Mouse (Mus musculus): ENCODE measurements around the gene Hivep3. TPM values are rescaled to one million over a fixed set of nuclear protein-coding genes. Genes with fewer than 3 reads are reported as not detected.

Hivep3 gene
- polyA plus RNA-seq, 1 experiment from 2014 or later: 17.1 TPM

GRCm38 (mm10) chr4:120083700-120084099, 350.1 kb downstream of the Hivep3 start:
- DNase-seq: no peak
- no peaks in the 10 kb centered on the region for H3K9me3 ChIP-seq (ENCODE audit: control insufficient read depth, low read length)
- H3K27me3 ChIP-seq (ENCODE audit: control insufficient read depth, insufficient read depth, low read length): no peaks in the 10 kb centered on the region
- no peak overlapping the region for H3K4me3 ChIP-seq (replicated peaks; ENCODE audit: low read depth, low read length)
- H3K4me1 ChIP-seq (ENCODE audit: control insufficient read depth, insufficient read depth, low read length): no peaks in the 10 kb centered on the region
- no peaks in the 10 kb centered on the region for H3K36me3 ChIP-seq (ENCODE audit: control insufficient read depth, insufficient read depth, low read length)
- 84% methylated on average over 3 of the region's 3 CpGs for WGBS
- no peak overlapping the region for H3K4me2 ChIP-seq (ENCODE audit: low read length)
- no peak for ATAC-seq (ENCODE audit: low FRiP score, low TSS enrichment)
- no peak overlapping the region for H3K9ac ChIP-seq (replicated peaks; ENCODE audit: low read length)
- no peak overlapping the region for H3K27ac ChIP-seq (replicated peaks; ENCODE audit: low read depth, low read length)

- no peaks in the 10 kb centered on the region for H3K27me3 ChIP-seq (ENCODE audit: control insufficient read depth, insufficient read depth, low read length)
- no peaks in the 10 kb centered on the region for H3K36me3 ChIP-seq (ENCODE audit: control insufficient read depth, insufficient read depth, low read length)
- no peak for ATAC-seq (ENCODE audit: low FRiP score, low TSS enrichment)
- no peaks in the 10 kb centered on the region for H3K9me3 ChIP-seq (ENCODE audit: control insufficient read depth, low read length)
- no peak overlapping the region for H3K4me3 ChIP-seq (replicated peaks; ENCODE audit: low read depth, low read length)
- H3K27ac ChIP-seq (replicated peaks; ENCODE audit: low read depth, low read length): no peak overlapping the region
- no peaks in the 10 kb centered on the region for H3K4me1 ChIP-seq (ENCODE audit: control insufficient read depth, insufficient read depth, low read length)
- no peak overlapping the region for H3K4me2 ChIP-seq (ENCODE audit: low read length)
- no peak for DNase-seq
- WGBS: 76% methylated on average over 8 of the region's 8 CpGs
- H3K9ac ChIP-seq (replicated peaks; ENCODE audit: low read length): no peak overlapping the region
These were observed 356.0 kb downstream of the Hivep3 start for GRCm38 (mm10) chr4:120089536-120089935.

- WGBS: 77% methylated on average over 1 of the region's 1 CpGs
- ATAC-seq (ENCODE audit: low FRiP score, low TSS enrichment): no peak
- H3K27me3 ChIP-seq (ENCODE audit: control insufficient read depth, insufficient read depth, low read length): no peaks in the 10 kb centered on the region
These were observed 358.6 kb downstream of the Hivep3 start for GRCm38 (mm10) chr4:120091997-120092783.

GRCm38 (mm10) chr4:120096935-120097334, 363.4 kb downstream of the Hivep3 start:
- 87% methylated on average over 19 of the region's 19 CpGs for WGBS
- ATAC-seq (ENCODE audit: low FRiP score, low TSS enrichment): no peak

More at GRCm38 (mm10) chr4:120091997-120092783, 358.6 kb downstream of the Hivep3 start:
- no peaks in the 10 kb centered on the region for H3K36me3 ChIP-seq (ENCODE audit: control insufficient read depth, insufficient read depth, low read length)
- no peak overlapping the region for H3K4me2 ChIP-seq (ENCODE audit: low read length)
- no peaks in the 10 kb centered on the region for H3K4me1 ChIP-seq (ENCODE audit: control insufficient read depth, insufficient read depth, low read length)
- no peak for DNase-seq
- no peak overlapping the region for H3K9ac ChIP-seq (replicated peaks; ENCODE audit: low read length)
- no peak overlapping the region for H3K27ac ChIP-seq (replicated peaks; ENCODE audit: low read depth, low read length)
- H3K9me3 ChIP-seq (ENCODE audit: control insufficient read depth, low read length): no peaks in the 10 kb centered on the region
- no peak overlapping the region for H3K4me3 ChIP-seq (replicated peaks; ENCODE audit: low read depth, low read length)

GRCm38 (mm10) chr4:120101186-120101585, 367.6 kb downstream of the Hivep3 start:
- Histone ChIP-seq H3K9ac (replicated peaks; ENCODE audit: low read length) (no peak overlapping the region), H3K27ac (replicated peaks; ENCODE audit: low read depth, low read length) (no peak overlapping the region), H3K4me2 (ENCODE audit: low read length) (no peak overlapping the region), H3K36me3 (ENCODE audit: control insufficient read depth, insufficient read depth, low read length) (no peaks in the 10 kb centered on the region), H3K9me3 (ENCODE audit: control insufficient read depth, low read length) (peaks cover 16% of the 10 kb centered on the region), H3K4me1 (ENCODE audit: control insufficient read depth, insufficient read depth, low read length) (no peaks in the 10 kb centered on the region), H3K4me3 (replicated peaks; ENCODE audit: low read depth, low read length) (no peak overlapping the region), H3K27me3 (ENCODE audit: control insufficient read depth, insufficient read depth, low read length) (no peaks in the 10 kb centered on the region)
- DNase-seq (no peak), ATAC-seq (ENCODE audit: low FRiP score, low TSS enrichment) (no peak)

More at GRCm38 (mm10) chr4:120096935-120097334, 363.4 kb downstream of the Hivep3 start:
- H3K4me3 ChIP-seq (replicated peaks; ENCODE audit: low read depth, low read length): no peak overlapping the region
- no peak overlapping the region for H3K27ac ChIP-seq (replicated peaks; ENCODE audit: low read depth, low read length)
- no peaks in the 10 kb centered on the region for H3K4me1 ChIP-seq (ENCODE audit: control insufficient read depth, insufficient read depth, low read length)
- H3K9me3 ChIP-seq (ENCODE audit: control insufficient read depth, low read length): peaks cover 16% of the 10 kb centered on the region
- no peak for DNase-seq
- no peaks in the 10 kb centered on the region for H3K27me3 ChIP-seq (ENCODE audit: control insufficient read depth, insufficient read depth, low read length)
- no peak overlapping the region for H3K4me2 ChIP-seq (ENCODE audit: low read length)
- H3K36me3 ChIP-seq (ENCODE audit: control insufficient read depth, insufficient read depth, low read length): no peaks in the 10 kb centered on the region
- H3K9ac ChIP-seq (replicated peaks; ENCODE audit: low read length): no peak overlapping the region

GRCm38 (mm10) chr4:120104599-120104998, 371.0 kb downstream of the Hivep3 start:
- Histone ChIP-seq H3K9me3 (ENCODE audit: control insufficient read depth, low read length) (peaks cover 4% of the 10 kb centered on the region; the same call in 1 of the 2 replicates), H3K36me3 (ENCODE audit: control insufficient read depth, insufficient read depth, low read length) (no peaks in the 10 kb centered on the region), H3K27ac (replicated peaks; ENCODE audit: low read depth, low read length) (no peak overlapping the region), H3K4me2 (ENCODE audit: low read length) (no peak overlapping the region), H3K9ac (replicated peaks; ENCODE audit: low read length) (no peak overlapping the region), H3K4me3 (replicated peaks; ENCODE audit: low read depth, low read length) (no peak overlapping the region), H3K4me1 (ENCODE audit: control insufficient read depth, insufficient read depth, low read length) (no peaks in the 10 kb centered on the region), H3K27me3 (ENCODE audit: control insufficient read depth, insufficient read depth, low read length) (no peaks in the 10 kb centered on the region)
- DNase-seq: peak; percentile 71
- ATAC-seq (ENCODE audit: low FRiP score, low TSS enrichment): no peak; the same call in 1 of the 2 replicates
- 56% methylated on average over 5 of the region's 5 CpGs for WGBS

- Histone ChIP-seq H3K27me3 (ENCODE audit: control insufficient read depth, insufficient read depth, low read length) (no peaks in the 10 kb centered on the region), H3K9me3 (ENCODE audit: control insufficient read depth, low read length) (no peaks in the 10 kb centered on the region), H3K4me1 (ENCODE audit: control insufficient read depth, insufficient read depth, low read length) (no peaks in the 10 kb centered on the region), H3K36me3 (ENCODE audit: control insufficient read depth, insufficient read depth, low read length) (no peaks in the 10 kb centered on the region), H3K4me2 (ENCODE audit: low read length) (no peak overlapping the region), H3K27ac (replicated peaks; ENCODE audit: low read depth, low read length) (no peak overlapping the region), H3K4me3 (replicated peaks; ENCODE audit: low read depth, low read length) (no peak overlapping the region), H3K9ac (replicated peaks; ENCODE audit: low read length) (no peak overlapping the region)
- DNase-seq (no peak), ATAC-seq (ENCODE audit: low FRiP score, low TSS enrichment) (no peak)
- 93% methylated on average over 3 of the region's 3 CpGs for WGBS
These were observed 372.8 kb downstream of the Hivep3 start for GRCm38 (mm10) chr4:120106362-120106761.

- H3K27me3 ChIP-seq (ENCODE audit: control insufficient read depth, insufficient read depth, low read length): no peaks in the 10 kb centered on the region
- no peak overlapping the region for H3K4me2 ChIP-seq (ENCODE audit: low read length)
- no peak for DNase-seq
- no peaks in the 10 kb centered on the region for H3K36me3 ChIP-seq (ENCODE audit: control insufficient read depth, insufficient read depth, low read length)
- H3K9ac ChIP-seq (replicated peaks; ENCODE audit: low read length): no peak overlapping the region
- 89% methylated on average over 8 of the region's 8 CpGs for WGBS
- H3K27ac ChIP-seq (replicated peaks; ENCODE audit: low read depth, low read length): no peak overlapping the region
- no peaks in the 10 kb centered on the region for H3K9me3 ChIP-seq (ENCODE audit: control insufficient read depth, low read length)
- H3K4me1 ChIP-seq (ENCODE audit: control insufficient read depth, insufficient read depth, low read length): no peaks in the 10 kb centered on the region
- ATAC-seq (ENCODE audit: low FRiP score, low TSS enrichment): no peak
- H3K4me3 ChIP-seq (replicated peaks; ENCODE audit: low read depth, low read length): no peak overlapping the region
These were observed 374.2 kb downstream of the Hivep3 start for GRCm38 (mm10) chr4:120107787-120108186.

- H3K4me1 ChIP-seq (ENCODE audit: control insufficient read depth, insufficient read depth, low read length): no peaks in the 10 kb centered on the region
- H3K4me2 ChIP-seq (ENCODE audit: low read length): no peak overlapping the region
- H3K4me3 ChIP-seq (replicated peaks; ENCODE audit: low read depth, low read length): no peak overlapping the region
- H3K9me3 ChIP-seq (ENCODE audit: control insufficient read depth, low read length): no peaks in the 10 kb centered on the region
- no peak for DNase-seq
- ATAC-seq (ENCODE audit: low FRiP score, low TSS enrichment): no peak
- no peaks in the 10 kb centered on the region for H3K27me3 ChIP-seq (ENCODE audit: control insufficient read depth, insufficient read depth, low read length)
- H3K27ac ChIP-seq (replicated peaks; ENCODE audit: low read depth, low read length): no peak overlapping the region
- no peak overlapping the region for H3K9ac ChIP-seq (replicated peaks; ENCODE audit: low read length)
- 89% methylated on average over 3 of the region's 3 CpGs for WGBS
- no peaks in the 10 kb centered on the region for H3K36me3 ChIP-seq (ENCODE audit: control insufficient read depth, insufficient read depth, low read length)
These were observed 381.9 kb downstream of the Hivep3 start for GRCm38 (mm10) chr4:120115516-120115915.

Data from midbrain, embryonic 14.5 days (tissue).